Mouse (Mus musculus): Measurements from ENCODE around the gene Dtx4.

DNA sequence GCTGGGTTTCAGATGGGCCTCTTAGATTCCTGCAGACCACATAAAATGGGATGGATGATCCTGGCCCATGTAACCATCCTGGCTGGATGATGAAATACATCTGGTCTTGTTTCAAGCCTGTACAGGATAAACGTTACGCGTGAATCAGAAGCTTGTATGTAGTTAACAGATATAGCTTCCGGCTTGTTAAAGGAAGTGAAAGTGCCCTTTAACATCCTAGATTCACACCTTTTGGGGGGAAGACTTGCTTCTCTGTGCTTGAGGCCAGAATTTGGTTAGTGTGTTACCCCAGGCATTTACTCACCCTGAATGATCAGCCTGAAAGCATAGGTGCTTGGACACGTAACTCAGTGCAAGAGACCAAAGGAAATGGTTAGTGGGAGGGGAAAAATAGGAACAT is 74.2 kb downstream of the Dtx4 start:
- TF ChIP-seq CTCF (conservative IDR thresholded peaks at IDR 0.05 in 1 of 2, IDR thresholded peaks at IDR 0.05 in 1 of 2; ENCODE audit: low read depth in 2 of 2, low read length in 2 of 2) (no peak), GABPA (IDR thresholded peaks at IDR 0.05; ENCODE audit: insufficient replicate concordance, low read depth, low read length) (no peak), POLR2A (IDR thresholded peaks at IDR 0.05; ENCODE audit: low read depth, low read length) (no peak), TBP (conservative IDR thresholded peaks at IDR 0.05; ENCODE audit: low read depth, low read length) (no peak), ELF1 (IDR thresholded peaks at IDR 0.05; ENCODE audit: low read depth, low read length) (no peak), USF1 (IDR thresholded peaks at IDR 0.05; ENCODE audit: low read depth, low read length) (no peak), NELFE (IDR thresholded peaks at IDR 0.05; ENCODE audit: low read depth, low read length) (no peak)

Data from CH12.LX (cell line).